Mouse (Mus musculus) liver, embryonic 11.5 days (tissue): ENCODE data around the gene Gm5868. TPM values are rescaled to one million over a fixed set of nuclear protein-coding genes. Genes with fewer than 3 reads are reported as not detected.
"Not testable (repeated sequence)": the region's sequence is repeated elsewhere in the genome, so short reads cannot be mapped to it uniquely, and the experiment has no call there.

ENCODE experiments used
- ATAC-seq: fragments of 200-750 bp; cut with Nextera tagmentation; replicated peaks from 2 replicates; pipeline ENCODE4 v1.8.0; 2017; ENCODE audit warnings: moderate number of reproducible peaks, mild to moderate bottlenecking, moderate TSS enrichment, moderate library complexity; ENCODE audit not compliant: low FRiP score
- DNase-seq: peaks from one replicate; pipeline ENCODE4 v3.0.0-alpha.2; 2017; ENCODE audit warnings: low spot score
- H3K27ac ChIP-seq: fragments of 300-500 bp; sonication (generic); 2 replicates; pipeline ENCODE4 v1.5.1; 2014; ENCODE audit warnings: mild to moderate bottlenecking, low read depth, low read length, control low read depth
- H3K27me3 ChIP-seq: fragments of 300-500 bp; sonication (generic); replicated peaks from 2 replicates; pipeline ENCODE4 v1.6.1; 2014; ENCODE audit warnings: low read length, mixed read lengths; ENCODE audit not compliant: control insufficient read depth, insufficient read depth
- H3K36me3 ChIP-seq: fragments of 300-500 bp; sonication (generic); 2 replicates; pipeline ENCODE4 v1.6.1; 2014; ENCODE audit warnings: mild to moderate bottlenecking, low read length, moderate library complexity, mixed read lengths; ENCODE audit not compliant: control insufficient read depth, insufficient read depth
- H3K4me1 ChIP-seq: fragments of 300-500 bp; sonication (generic); replicated peaks from 2 replicates; pipeline ENCODE4 v1.6.1; 2014; ENCODE audit warnings: low read length, mixed read lengths; ENCODE audit not compliant: control insufficient read depth, insufficient read depth
- H3K4me2 ChIP-seq: fragments of 300-500 bp; sonication (generic); 2 replicates; pipeline ENCODE4 v1.6.1; 2014; ENCODE audit warnings: mild to moderate bottlenecking, control low read depth, moderate library complexity
- H3K4me3 ChIP-seq: fragments of 300-500 bp; sonication (generic); 2 replicates; pipeline ENCODE4 v1.5.1; 2014; ENCODE audit warnings: low read depth, low read length, control low read depth
- H3K9ac ChIP-seq: fragments of 300-500 bp; sonication (generic); 2 replicates; pipeline ENCODE4 v1.6.1; 2014; ENCODE audit warnings: low read depth, low read length, control low read depth
- H3K9me3 ChIP-seq: fragments of 300-500 bp; sonication (generic); 2 replicates; pipeline ENCODE4 v1.6.1; 2016; ENCODE audit warnings: low read length, inconsistent platforms, mixed read lengths; ENCODE audit not compliant: control insufficient read depth
- WGBS: fragments of 180-500 bp; shearing (Covaris S2); extraction: QIAGEN DNeasy Blood & Tissue Kit; methylation state at CpG from one replicate; pipeline ENCODE4 v1.1.7; 2014; 5-methylcytosine and 5-hydroxymethylcytosine counted together
- polyA plus RNA-seq: library from polyadenylated mRNA; unstranded; fragments of >200 nt; fragmentation: Nextera tagmentation; extraction: Ambion mirVana; gene quantifications from 2 replicates; pipeline ENCODE4 v1.2.1, GENCODE M21; 2014

Gm5868 gene
- polyA plus RNA-seq, 1 experiment from 2014 or later: 0.80 TPM

DNA sequence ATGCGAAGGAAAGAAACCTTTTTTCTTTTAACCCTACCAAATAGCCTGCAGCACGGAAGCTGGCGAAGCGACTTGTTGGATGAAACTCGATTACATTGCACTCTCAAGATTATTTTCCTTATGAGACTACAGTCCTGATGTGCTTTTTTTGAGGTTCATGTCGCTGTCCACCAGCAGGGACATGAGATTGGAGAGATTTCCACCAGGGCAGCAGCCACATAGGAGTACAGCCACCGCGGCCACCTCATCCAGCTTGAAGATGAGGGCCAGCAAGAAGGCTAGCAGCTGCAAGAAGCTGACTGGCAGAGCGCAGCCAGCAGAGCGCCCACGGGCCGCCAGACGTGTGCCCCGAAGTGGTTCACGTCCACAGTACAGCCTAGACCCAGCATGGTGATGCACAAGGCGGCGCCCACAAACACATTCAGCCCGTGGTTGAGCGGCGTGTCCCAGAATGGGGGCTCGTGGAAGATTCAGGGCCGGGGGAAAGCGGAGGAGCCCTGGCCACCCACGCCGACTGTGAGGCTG, 622 bp downstream of the Gm5868 start:
- Histone ChIP-seq H3K4me3 (0 out of 2 replicates have a peak overlapping the region, but pooled peaks have one; percentile 39), H3K27me3 (peaks cover 19% of the 10 kb centered on the region), H3K4me2 (peak overlapping the region; percentile 62)
- H3K27ac ChIP-seq, H3K36me3 ChIP-seq, H3K4me1 ChIP-seq, H3K9ac ChIP-seq, H3K9me3 ChIP-seq, DNase-seq: not testable (repeated sequence)
- 0 out of 2 replicates have a peak, but pooled peaks have one; percentile 4 for ATAC-seq
- WGBS: 48% methylated on average over 25 of the region's 25 CpGs

DNA sequence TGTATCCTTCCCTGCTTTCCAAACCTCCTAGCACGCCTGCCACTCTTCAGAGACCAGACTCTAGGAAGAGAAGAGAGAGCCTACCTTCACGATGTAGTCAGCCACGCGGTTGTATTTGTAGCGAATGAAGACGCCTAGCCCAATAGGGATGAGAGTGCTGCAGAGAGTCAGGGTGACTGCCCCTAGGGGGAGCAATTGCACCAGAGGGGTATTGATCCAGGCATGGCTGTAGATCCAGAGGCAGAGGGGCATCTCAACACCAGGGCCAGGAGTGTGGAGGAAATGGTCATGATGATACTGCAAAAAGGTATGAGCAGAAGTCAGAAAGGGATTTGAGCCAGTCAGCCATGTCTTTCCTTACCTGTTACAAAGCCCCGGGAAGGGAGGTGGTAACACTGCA, 1.2 kb downstream of the Gm5868 start:
- H3K4me2 ChIP-seq, H3K36me3 ChIP-seq, H3K9ac ChIP-seq, H3K4me3 ChIP-seq, H3K4me1 ChIP-seq, ATAC-seq, DNase-seq, H3K27ac ChIP-seq, H3K9me3 ChIP-seq: not testable (repeated sequence)
- 45% methylated on average over 7 of the region's 7 CpGs for WGBS
- H3K27me3 ChIP-seq: peaks cover 23% of the 10 kb centered on the region

DNA sequence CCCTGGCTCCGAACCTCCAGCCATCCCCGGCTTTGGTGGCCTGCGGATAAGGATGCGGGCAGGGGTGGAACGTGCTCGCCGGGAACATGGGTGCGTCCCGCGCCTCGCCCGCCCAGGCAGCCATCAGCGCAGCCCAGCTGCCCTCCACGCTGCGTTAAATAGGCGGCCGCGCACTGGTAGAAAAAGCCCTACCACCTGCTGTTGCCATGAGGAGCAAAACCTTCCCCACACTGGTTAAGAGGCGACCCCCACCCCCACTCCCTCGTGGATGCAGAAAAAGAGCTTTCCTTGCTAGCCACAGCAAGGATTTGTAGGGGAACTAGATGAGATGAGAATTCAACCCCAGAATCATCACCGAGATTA, 6.4 kb downstream of the Gm5868 start, which contains the start of gene Zar1:
Gene Zar1 (minus strand): TSS at position 285 of the 363 bp plus-strand sequence.
- Histone ChIP-seq H3K4me3 (peak within 1 kb of the TSS; percentile 40), H3K4me2 (peak within 1 kb of the TSS; percentile 71), H3K27me3 (peaks cover 22% of the 10 kb centered on the region)
- 12% methylated on average over 14 of the region's 21 CpGs for WGBS
- ATAC-seq, H3K4me1 ChIP-seq, H3K36me3 ChIP-seq, DNase-seq, H3K9ac ChIP-seq, H3K27ac ChIP-seq, H3K9me3 ChIP-seq: not testable (repeated sequence)

DNA sequence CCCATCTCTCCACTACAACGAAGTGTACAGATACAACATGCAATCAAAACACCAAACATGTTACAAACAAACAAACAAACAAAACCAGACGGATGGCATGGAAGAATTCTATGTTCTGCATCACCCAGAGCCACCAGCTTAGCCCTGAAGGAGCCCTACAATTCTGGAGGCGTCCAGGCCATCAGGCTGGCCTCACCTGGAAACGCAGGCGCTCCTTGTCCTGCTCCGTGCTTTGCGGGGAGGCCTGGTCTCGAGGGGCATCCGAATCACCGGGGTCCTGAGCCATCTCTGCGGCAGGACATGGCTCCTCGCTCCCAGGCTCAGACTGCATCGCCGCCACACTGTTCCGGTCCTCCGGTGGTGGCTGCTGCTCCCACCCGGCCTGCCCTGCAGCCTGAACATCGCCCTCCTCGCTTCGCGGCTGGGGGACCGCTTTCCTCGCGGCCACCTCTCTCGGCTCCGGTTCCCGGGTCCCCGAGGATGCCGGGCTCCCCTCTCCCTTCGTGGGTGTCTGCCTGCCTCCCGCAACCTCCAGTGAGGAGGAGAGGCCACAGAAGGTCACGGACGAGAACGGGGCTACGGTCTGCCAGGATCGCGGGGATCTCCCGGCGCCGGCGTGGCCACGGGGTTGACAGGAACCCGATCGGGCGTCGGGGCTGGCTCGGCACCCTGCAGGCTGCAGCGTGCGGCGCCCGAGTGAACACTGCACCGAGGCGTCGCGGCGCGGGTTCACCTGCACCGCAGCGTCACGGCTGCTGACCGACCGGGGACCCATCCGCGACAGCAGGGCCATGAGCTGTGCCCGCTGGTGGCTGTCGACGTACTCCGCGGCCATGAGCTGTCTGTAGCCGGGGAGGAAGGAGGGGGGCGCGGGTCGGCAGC, 7.0 kb downstream of the Gm5868 start:
- H3K9me3 ChIP-seq, H3K4me1 ChIP-seq, H3K36me3 ChIP-seq, H3K9ac ChIP-seq, H3K27ac ChIP-seq, ATAC-seq: not testable (repeated sequence)
- peak overlapping the region; percentile 40 for H3K4me3 ChIP-seq
- 7% methylated on average over 54 of the region's 73 CpGs for WGBS
- H3K4me2 ChIP-seq: peak overlapping the region; percentile 71
- peak; percentile 45 for DNase-seq
- peaks cover 22% of the 10 kb centered on the region for H3K27me3 ChIP-seq

DNA sequence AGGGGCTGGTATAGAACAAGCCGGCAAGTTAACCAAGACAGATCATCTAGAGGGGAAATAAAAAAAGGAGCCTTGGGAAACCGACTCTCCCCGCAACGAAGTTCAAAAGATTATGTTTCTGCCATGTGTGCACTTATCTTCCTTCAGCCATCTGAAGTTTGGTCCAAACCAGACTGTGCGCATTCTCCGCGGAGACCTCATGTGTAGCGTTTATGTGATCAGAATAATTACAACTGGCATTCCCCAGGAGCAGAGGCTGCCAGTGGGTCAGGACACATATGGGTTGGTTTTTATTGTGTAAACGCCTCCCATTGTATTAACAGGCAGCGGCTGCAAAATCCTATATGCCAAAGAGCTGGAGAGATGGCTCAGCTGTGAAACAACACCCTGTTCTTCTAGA, 7.8 kb downstream of the Gm5868 start:
- DNase-seq, H3K4me2 ChIP-seq, H3K9me3 ChIP-seq, ATAC-seq, H3K4me3 ChIP-seq, H3K27ac ChIP-seq, H3K36me3 ChIP-seq, H3K9ac ChIP-seq, H3K4me1 ChIP-seq: not testable (repeated sequence)
- 61% methylated on average over 10 of the region's 10 CpGs for WGBS
- peaks cover 22% of the 10 kb centered on the region for H3K27me3 ChIP-seq

DNA sequence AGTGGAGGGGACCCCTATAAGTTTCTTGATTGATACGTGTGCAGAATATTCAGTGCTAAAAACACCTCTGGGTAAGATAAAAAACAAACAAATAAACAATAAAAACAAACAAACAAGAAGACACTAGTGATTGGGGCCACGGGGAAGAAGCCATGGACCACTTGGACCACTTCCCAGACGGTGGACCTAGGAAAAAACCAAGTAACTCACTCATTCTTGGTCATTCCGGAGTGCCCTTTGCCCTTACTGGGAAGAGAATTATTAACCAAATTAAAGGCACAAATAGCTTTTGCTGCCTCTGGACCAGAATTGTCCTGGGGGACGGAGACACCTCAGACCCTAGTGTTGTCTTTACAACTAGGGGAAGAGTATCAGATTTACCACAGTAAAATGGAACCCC, 21.7 kb downstream of the Gm5868 start:
- H3K27me3 ChIP-seq: no peaks in the 10 kb centered on the region
- DNase-seq (no peak), ATAC-seq (no peak)
- H3K9me3 ChIP-seq: peaks cover 2% of the 10 kb centered on the region; the same call in 1 of the 2 replicates
- WGBS: 87% methylated on average over 5 of the region's 5 CpGs
- H3K27ac ChIP-seq: no peak overlapping the region
- H3K4me2 ChIP-seq: no peak overlapping the region
- H3K4me1 ChIP-seq: no peaks in the 10 kb centered on the region; the same call in 1 of the 2 replicates
- H3K36me3 ChIP-seq: no peaks in the 10 kb centered on the region
- H3K9ac ChIP-seq: no peak overlapping the region
- H3K4me3 ChIP-seq: no peak overlapping the region

DNA sequence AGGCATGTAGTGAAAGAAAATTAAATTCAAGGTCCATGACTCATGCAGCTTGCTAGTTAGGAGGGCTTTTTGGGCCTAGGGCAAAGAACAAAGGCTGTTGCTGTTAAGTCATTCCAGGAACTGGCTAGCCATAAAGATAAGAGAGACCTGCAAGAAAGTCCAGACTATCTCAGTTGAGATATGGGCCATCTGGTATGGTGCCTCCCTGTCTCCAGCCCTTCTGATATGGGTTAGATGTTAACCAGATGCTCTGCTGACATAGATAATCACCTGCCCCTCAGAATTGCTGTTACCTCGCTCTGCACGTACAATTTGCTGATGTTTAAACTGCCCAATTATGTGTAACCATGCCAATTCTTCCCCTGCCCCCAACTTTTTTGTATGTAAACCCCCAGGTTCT, 24.2 kb downstream of the Gm5868 start:
- not testable (repeated sequence) for H3K4me3 ChIP-seq, H3K9me3 ChIP-seq, H3K36me3 ChIP-seq, ATAC-seq, H3K27me3 ChIP-seq, H3K27ac ChIP-seq, H3K9ac ChIP-seq, H3K4me1 ChIP-seq, H3K4me2 ChIP-seq, DNase-seq
- 50% methylated on average over 2 of the region's 2 CpGs for WGBS

DNA sequence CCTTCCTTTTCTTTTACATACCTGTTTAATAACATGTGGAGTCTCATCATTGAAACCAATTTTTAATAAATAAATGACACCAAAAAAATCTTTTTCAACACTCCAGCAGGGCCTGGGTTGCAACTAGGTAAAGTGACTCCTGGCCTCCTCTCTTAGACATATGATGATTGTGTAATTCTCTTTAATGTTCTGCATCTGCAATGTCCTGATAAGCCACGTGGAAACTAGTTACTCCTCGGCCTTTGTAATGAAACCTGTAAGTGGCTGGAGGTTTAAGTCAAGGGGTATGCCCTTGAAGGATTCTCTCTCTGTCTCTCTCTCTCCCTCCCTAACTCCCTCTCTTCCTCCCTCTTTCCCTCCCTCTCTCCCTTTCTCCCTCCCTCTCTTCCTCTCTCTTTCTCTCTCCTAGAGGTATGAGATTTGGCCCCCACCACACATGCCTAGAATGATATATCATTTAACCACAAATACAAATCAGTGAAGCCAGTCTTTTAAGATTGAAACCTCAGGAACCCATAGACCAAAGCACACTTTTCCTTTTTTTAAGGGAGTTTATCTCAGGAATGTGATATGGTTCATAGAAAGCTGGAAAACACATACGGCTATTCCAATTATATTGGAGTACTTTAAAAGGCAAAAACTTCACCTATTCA, 26.2 kb downstream of the Gm5868 start:
- H3K4me2 ChIP-seq: no peak overlapping the region
- H3K4me1 ChIP-seq: peaks cover 4% of the 10 kb centered on the region

More for the DNA sequence above, 26.2 kb downstream of the Gm5868 start:
- 50% methylated on average over 3 of the region's 3 CpGs for WGBS
- H3K4me3 ChIP-seq: no peak overlapping the region
- H3K9me3 ChIP-seq: 0 out of 2 replicates have a peak, but pooled peaks cover 2% of the 10 kb centered on the region
- H3K9ac ChIP-seq: no peak overlapping the region
- ATAC-seq (no peak), DNase-seq (no peak)
- H3K36me3 ChIP-seq: no peaks in the 10 kb centered on the region
- H3K27ac ChIP-seq: no peak overlapping the region
- H3K27me3 ChIP-seq: no peaks in the 10 kb centered on the region
